Mouse (Mus musculus) yolk sac, embryonic 10.5 days (tissue): Measurements from ENCODE around the gene Snrnp25.

Source experiments
- DNase-seq: peaks from one replicate; pipeline ENCODE4 v3.0.0-alpha.2; 2017; ENCODE audit warnings: low spot score

Gene Snrnp25

DNA sequence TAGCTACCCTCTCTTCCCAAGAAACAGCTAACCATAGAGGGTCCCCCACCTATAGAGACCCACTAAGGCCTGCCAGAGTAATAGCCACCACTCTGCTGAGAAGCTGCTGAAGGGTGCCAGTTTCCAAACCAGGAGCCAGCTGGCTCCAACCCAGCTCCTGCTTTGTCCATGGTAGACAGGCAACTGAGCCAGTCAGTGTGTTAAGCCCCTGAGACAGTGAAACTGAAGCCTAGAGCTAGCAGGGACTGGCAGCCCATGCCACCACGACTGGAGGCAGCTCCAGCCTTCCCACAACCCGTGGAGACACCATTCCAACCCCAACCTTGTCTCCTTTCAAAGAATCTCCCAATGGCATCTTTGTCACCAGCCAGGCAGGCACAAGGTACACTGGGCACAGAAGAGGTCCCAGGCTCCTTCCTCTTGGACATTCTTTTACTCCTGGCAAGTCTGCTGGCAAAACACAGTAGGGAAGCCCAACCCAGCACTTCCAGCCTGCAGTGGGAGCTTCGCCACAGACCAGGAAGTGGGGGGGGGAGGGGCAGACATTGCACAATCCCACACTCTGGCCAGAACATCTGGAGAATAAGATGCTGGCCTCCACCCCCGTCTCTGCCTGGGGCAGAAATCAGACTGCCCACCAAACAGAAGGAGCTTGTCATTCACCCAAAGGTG lies 19.4 kb downstream of the Snrnp25 start:
- DNase-seq = peak; percentile 78

DNA sequence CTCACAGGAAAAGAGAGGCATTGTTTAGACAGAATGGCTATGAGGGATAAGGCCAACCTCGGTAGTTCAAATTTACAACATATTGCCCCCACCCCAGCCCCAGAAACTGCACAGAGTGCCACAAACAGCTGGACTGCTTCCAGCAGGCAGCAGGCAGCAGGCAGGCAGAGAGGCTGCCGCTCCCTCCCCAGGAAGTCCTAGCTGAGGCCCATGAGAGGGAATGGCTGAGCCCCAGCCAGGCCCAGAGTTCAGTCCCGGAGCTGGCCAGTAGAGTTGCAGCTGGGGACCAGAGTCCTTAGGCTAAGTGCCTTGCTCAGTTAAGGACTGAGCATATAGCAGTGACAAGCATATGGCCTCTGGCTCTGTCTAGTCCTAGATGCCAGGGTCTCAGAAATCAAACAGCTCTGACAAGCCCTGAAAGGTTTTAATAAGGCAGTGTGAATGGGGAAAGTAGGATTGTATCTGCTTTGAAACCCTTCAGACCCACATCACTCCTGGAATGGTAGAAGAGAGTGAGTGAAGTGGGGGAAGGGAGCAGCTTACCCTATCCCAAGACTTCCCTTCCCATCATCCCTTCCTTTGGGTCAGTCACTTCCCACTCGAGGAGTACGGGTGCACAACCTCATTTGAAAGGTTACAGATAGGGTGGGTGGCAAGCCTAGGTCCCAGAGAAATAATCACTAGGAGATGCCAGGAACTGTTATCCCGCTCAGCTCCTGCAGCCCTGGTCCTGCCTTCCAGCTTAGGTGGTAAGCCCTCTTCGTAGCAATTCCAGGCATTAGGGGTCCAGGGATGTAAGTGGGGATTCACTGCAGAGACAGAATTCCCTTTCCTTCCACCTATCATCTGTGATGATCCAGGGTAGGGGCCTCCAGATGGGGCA lies 20.2 kb downstream of the Snrnp25 start:
- no peak for DNase-seq

- DNase-seq = peak; percentile 86
These were observed 21.1 kb downstream of the Snrnp25 start, which contains the start of gene Mpg for GRCm38 (mm10) chr11:32226124-32226871. Gene Mpg, plus strand, starts transcription at chr11:32226505.

DNA sequence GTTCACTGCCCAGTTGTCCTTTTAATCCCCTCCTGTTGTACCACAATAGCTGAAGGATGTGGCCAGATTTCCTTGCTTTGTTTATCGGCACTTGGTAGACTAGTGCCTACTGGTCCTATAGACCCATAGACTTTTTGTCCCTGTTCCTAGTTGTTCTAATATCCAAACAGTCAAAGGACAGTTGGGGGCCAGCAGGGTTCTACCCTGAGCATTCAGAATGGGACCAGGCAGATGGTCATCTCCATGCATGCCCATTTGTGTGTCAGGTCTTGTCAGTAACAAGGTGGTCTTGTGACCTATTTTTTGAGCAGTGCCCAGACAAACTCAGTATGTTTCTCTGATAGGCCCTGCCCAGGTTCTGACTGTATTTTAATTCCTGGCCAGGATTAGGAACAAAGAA lies 21.8 kb downstream of the Snrnp25 start:
- DNase-seq = no peak

DNA sequence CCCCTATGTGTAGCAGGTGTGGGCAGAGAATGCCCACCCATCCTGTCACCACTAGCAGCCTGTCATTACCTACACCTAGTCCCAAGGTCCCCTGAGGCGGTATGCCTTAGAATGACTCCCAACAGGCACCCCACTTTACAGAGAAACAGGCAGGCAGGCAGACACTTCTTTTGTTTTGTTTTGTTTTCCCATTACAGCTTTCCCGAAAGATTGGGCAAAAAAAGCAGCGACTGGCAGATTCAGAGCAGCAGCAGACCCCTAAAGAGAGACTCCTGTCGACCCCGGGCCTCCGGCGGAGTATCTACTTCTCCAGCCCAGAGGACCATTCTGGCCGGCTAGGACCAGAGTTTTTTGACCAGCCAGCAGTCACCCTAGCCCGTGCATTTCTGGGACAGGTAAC lies 22.3 kb downstream of the Snrnp25 start:
- no peak for DNase-seq

- DNase-seq = no peak
These were observed 23.2 kb downstream of the Snrnp25 start for GRCm38 (mm10) chr11:32228292-32228845.

DNA sequence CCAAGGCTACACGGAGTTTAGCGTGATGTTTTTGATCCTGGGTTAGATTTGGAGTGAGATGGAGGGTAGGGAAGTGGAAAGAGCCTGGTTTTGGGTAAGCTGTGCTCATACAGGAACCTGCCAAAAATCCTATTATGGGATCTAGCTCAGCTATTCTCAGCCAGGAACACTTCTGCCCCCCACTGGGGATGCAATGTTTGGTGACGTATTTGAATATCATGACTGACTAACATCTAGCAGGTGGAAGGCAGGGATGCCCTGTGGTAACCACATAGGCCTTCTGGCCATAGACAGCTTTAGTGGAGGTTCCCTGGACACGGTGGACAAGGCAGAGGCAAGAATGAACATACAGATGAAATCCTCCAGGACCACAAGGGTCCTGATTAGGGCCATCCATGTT lies 25.0 kb downstream of the Snrnp25 start:
- no peak for DNase-seq

DNA sequence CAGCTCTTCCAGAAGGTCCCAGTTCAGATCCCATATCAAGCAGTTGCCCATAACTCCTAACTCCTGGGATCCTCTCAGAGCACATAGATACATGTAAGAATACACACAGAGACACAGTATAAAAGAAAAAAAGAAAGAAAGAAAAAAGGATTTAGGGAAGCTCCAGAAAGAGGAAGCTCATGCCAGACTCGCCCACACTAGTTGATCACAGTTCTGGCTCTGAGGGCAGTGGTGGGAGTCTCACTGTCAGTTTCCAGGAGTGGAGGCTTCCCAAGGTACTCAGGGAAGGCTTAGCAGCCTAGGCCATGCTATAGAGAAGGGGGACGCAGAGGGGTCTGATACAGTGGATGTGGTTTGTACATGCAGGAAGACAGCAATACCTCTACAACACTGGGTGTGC lies 25.9 kb downstream of the Snrnp25 start:
- DNase-seq = no peak

DNA sequence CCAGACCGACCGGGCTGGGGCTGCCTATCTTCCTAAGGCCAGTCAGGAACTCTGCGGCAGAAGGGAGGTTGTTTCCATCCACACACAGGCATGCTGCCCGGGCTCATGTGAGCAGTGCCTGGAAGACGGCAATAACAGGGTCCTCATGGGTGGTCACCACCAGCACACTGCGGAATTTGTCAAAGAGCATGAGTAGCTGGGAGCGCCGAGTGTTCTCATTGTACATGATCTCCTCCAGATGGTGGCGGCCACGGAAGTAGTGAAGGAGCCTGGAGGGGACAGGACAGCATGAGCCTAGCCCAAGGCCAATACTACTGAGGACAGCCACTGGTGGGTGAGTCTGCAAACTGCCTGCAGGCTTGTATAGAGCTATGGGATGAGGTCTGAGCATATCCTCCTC lies 27.6 kb downstream of the Snrnp25 start:
- DNase-seq = no peak

- no peak for DNase-seq
These were observed 28.7 kb downstream of the Snrnp25 start for GRCm38 (mm10) chr11:32233895-32234294.

GRCm38 (mm10) chr11:32234816-32235485 lies 29.7 kb downstream of the Snrnp25 start:
- DNase-seq = no peak

DNA sequence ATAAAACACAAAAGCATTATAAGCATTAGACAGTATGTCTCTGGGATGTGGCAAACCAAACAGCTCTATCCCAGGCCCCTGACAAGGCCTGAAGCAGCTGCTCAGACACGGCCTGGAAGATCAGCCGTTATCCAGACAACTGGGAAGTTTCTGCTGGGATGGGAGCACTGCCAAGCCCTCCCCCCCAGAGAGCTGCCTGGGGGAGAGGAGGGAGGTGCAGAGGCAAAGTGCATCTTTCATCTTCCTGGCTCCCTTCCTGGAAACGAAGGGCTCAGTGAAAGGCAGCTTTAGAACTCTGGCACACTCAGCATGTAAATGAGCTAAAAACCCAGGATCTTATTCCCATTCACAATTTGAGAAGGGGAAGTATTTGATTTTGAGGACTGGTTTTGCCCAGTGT lies 30.4 kb downstream of the Snrnp25 start:
- DNase-seq = no peak

GRCm38 (mm10) chr11:32236132-32236531 lies 30.9 kb downstream of the Snrnp25 start:
- no peak for DNase-seq

- DNase-seq = no peak
These were observed 31.6 kb downstream of the Snrnp25 start for GRCm38 (mm10) chr11:32236712-32237410.

DNA sequence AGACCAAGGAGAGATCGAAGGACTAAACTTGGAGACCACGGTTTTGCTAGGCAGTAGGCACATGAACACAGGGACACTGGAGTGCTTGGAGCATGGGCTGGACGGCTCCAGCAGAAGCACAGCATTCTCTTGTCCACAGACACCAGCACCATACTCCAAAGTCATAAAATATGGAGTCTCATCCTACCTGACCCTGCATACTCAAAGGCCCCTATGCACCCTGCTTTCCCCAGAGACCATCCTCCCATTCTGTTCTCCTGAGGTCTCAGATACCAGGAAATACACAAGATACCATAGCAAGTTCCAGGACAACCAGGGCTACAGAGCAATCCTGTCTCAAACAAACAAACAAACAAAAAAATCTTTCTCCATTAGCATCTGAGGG lies 32.2 kb downstream of the Snrnp25 start:
- no peak for DNase-seq

DNA sequence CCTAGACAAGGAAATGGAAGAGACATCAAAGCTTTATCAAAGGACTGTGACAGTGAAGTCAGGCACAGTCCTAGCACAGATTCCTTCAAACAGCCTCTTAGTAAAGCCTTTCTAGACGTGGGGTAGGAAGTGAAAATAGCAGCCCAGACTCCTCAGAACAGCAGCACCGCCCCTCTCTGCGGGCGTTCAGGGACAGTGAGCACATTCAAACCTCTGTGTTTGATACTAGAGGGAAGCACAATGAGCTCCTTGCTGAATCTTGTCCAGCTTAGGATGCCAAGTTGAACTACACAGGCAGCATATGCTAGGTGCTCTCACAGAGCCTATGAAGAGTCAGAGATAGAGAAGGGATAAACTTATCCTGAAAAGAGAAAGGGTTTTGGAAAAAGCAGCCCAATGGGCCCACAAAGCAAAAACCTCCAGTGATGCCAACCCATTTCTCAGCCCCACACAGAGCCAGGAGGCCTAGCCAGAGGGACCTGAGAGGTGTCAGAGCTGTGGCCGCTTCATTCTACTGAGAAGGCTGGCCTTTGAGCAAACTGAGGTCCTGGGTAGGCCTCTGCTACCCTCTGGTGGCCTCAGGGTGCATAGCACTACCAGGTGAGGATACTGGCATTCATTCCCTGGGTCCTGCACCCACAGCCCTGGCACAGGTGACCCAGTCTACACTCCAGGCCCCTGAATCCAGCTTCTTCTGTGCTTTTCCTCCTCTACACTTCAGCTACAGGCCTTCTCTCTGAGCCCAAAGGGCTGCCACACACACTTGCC lies 33.1 kb downstream of the Snrnp25 start:
- DNase-seq = no peak

- no peak for DNase-seq
These were observed 36.2 kb downstream of the Snrnp25 start for GRCm38 (mm10) chr11:32241391-32241790.

DNA sequence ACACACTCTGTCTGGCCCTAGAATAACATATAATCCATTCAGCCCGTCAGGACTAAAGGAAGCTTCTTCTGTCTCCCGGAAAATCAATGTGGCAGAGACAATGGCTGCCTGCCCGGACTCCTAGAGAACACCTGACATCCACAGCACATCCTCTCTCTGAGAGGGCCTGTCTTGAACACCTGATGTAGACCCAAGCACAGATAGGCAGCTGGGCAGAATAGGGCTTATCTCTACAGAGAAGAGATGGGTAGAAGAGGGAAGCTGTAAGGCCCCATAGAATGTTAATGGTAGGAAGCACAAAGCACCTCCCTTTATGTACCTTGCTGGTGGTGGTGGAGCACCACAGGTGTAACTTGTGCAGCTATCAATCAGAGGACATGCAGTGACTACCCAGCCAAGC lies 37.0 kb downstream of the Snrnp25 start:
- DNase-seq = no peak

GRCm38 (mm10) chr11:32243205-32243955 lies 38.2 kb downstream of the Snrnp25 start:
- DNase-seq = no peak

GRCm38 (mm10) chr11:32244064-32244463 lies 38.8 kb downstream of the Snrnp25 start:
- DNase-seq = no peak
